Mouse (Mus musculus) skeletal muscle tissue, adult 2 months (tissue): ENCODE measurements around the gene Ngfr.

ENCODE experiments used
- DNase-seq: peaks from one replicate; pipeline ENCODE4 v3.0.0-alpha.2; 2012; ENCODE audit warnings: low read depth, low spot score

The Ngfr gene

DNA sequence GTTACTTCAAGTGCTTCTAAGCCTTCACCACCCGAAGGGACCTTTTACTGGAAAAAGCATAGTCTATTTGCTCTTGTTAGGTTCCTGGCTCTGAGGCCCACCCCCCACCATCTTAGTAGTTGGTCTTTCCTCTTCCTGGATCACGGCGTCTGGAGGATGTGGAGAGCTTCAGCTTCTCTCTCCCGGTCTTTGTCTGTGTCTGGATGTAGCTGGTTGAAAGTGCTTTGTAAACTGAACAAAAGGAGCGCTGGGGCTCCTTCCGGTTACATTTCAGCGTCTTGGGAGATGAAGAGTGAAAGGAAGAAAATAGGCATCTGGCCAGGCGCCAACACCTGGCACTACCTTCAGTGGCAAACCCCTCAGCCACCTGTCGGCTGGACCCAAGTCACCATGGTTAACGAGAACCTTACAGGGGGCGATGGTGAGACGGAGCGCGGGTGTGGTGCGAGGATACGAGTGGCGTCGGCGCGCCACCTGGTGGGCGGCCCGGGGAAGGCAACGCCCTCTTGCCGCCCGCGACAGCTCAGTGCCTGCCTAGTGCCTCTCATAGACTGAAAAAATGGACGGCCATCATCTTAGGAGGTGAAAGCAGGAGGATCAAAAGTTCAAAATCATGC, 67.0 kb downstream of the Ngfr start:
- DNase-seq: peak; percentile 75

DNA sequence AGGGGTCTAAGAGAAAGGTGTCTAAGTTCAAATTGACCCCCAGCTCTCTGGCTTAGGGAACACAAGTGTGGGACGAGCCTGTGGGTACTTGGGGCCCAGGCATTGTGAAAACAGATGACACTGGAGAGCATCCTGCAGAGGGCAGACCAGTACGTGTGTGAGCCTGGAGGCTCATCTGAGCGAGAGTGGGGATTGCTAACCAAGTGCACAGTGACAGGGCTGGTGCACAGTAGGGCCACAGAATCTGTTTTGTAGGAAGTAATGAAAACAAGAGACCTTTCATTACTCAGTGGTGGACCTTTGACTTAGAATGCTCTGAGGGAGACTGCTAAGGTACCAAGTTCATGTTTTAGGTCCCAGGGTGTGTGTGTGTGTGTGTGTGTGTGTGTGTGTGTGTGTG, 67.5 kb downstream of the Ngfr start:
- no peak for DNase-seq

DNA sequence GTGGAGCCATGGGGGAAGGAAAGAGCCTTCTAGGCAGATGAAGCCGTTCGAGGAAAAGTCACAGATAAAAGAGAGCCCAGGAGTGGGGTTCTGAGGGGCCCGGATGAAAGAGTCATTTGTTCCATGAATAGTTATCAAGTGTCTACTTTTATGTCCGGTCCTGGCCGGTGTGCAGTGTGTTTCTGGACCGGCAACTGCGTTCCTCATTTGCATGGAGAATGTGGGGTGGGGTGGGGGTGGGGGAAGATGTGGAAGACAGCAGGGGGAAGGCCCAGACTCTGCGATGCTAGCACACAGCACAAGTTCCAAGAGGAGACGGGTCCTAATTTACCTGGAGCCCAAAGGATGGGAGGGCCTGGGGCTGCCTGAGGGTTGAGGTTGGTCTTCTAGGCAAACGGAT, 68.2 kb downstream of the Ngfr start:
- no peak for DNase-seq
